Mouse (Mus musculus) hindbrain, embryonic 13.5 days (tissue): ENCODE measurements around the gene Dad1. TPM values are rescaled to one million over a fixed set of nuclear protein-coding genes. Genes with fewer than 3 reads are reported as not detected.

ENCODE experiments used
- ATAC-seq: fragments of 200-750 bp; cut with Nextera tagmentation; 2 replicates; pipeline ENCODE4 v1.8.0; 2017; ENCODE audit warnings: moderate TSS enrichment; ENCODE audit not compliant: low FRiP score
- H3K27ac ChIP-seq: fragments of 300-500 bp; sonication (generic); 2 replicates; pipeline ENCODE4 v1.5.1; 2015; ENCODE audit warnings: inconsistent platforms, mild to moderate bottlenecking, moderate library complexity
- H3K27me3 ChIP-seq: fragments of 300-500 bp; sonication (generic); 2 replicates; pipeline ENCODE4 v1.6.1; 2015; ENCODE audit warnings: mild to moderate bottlenecking, inconsistent platforms
- H3K36me3 ChIP-seq: fragments of 300-500 bp; sonication (generic); 2 replicates; pipeline ENCODE4 v1.6.1; 2015; ENCODE audit warnings: mild to moderate bottlenecking, inconsistent platforms
- H3K4me1 ChIP-seq: fragments of 300-500 bp; sonication (generic); replicated peaks from 2 replicates; pipeline ENCODE4 v1.6.1; 2015; ENCODE audit warnings: inconsistent platforms
- H3K4me2 ChIP-seq: fragments of 300-500 bp; sonication (generic); 2 replicates; pipeline ENCODE4 v1.6.1; 2015; ENCODE audit warnings: inconsistent platforms, mild to moderate bottlenecking, moderate library complexity
- H3K4me3 ChIP-seq: fragments of 300-500 bp; sonication (generic); 2 replicates; pipeline ENCODE4 v1.5.1; 2015; ENCODE audit warnings: mild to moderate bottlenecking, inconsistent platforms
- H3K9ac ChIP-seq: fragments of 300-500 bp; sonication (generic); 2 replicates; pipeline ENCODE4 v1.6.1; 2015; ENCODE audit warnings: mild to moderate bottlenecking, inconsistent platforms
- H3K9me3 ChIP-seq: fragments of 300-500 bp; sonication (generic); 2 replicates; pipeline ENCODE4 v1.6.1; 2016; ENCODE audit warnings: inconsistent platforms
- WGBS: fragments of 180-500 bp; shearing (Covaris S2); methylation state at CpG from one replicate; pipeline ENCODE4 v1.1.7; 2015; 5-methylcytosine and 5-hydroxymethylcytosine counted together
- polyA plus RNA-seq: library from polyadenylated mRNA; unstranded; fragments of >200 nt; fragmentation: Nextera tagmentation; extraction: Ambion mirVana; gene quantifications from 2 replicates; pipeline ENCODE4 v1.2.1, GENCODE M21; 2015

Dad1 gene
- polyA plus RNA-seq, 1 experiment from 2014 or later = 348 TPM

- no peaks in the 10 kb centered on the region for H3K36me3 ChIP-seq
- 79% methylated on average over 5 of the region's 5 CpGs for WGBS
- H3K4me2 ChIP-seq = no peak overlapping the region
- H3K4me1 ChIP-seq = peaks cover 3% of the 10 kb centered on the region
- H3K9ac ChIP-seq = no peak overlapping the region
- H3K4me3 ChIP-seq = no peak overlapping the region
- no peaks in the 10 kb centered on the region for H3K27me3 ChIP-seq
- no peak for ATAC-seq
- no peaks in the 10 kb centered on the region for H3K9me3 ChIP-seq
- H3K27ac ChIP-seq = no peak overlapping the region
These were observed 44.0 kb downstream of the Dad1 start for GRCm38 (mm10) chr14:54209932-54210331.

- H3K4me2 ChIP-seq = no peak overlapping the region
- H3K36me3 ChIP-seq = no peaks in the 10 kb centered on the region
- WGBS = 75% methylated on average over 6 of the region's 6 CpGs
- ATAC-seq = no peak
- H3K9me3 ChIP-seq = no peaks in the 10 kb centered on the region
- H3K27ac ChIP-seq = no peak overlapping the region
- peaks cover 3% of the 10 kb centered on the region; the same call in 1 of the 2 replicates for H3K4me1 ChIP-seq
- no peaks in the 10 kb centered on the region for H3K27me3 ChIP-seq
- H3K4me3 ChIP-seq = no peak overlapping the region
- no peak overlapping the region for H3K9ac ChIP-seq
These were observed 45.2 kb downstream of the Dad1 start for GRCm38 (mm10) chr14:54208741-54209140.

DNA sequence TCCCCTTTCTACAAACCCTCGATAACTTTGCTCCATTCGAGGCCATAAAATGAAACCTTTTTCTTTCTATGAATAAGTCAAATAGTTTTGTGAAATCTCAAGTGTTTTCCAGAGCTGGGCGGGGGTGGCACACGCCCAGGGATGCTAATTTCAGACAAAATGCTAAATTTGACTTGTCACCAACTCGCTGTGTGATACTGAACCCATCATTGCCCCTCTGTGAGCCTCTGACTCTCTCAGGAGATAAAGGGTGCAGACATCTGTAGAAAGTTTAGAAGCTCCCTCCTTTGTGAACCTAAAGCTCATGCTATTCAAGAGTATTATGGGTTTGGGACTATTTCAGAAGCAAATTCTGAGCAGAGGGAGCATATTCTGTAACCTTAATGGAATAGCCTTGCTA, 46.0 kb downstream of the Dad1 start:
- H3K9ac ChIP-seq = no peak overlapping the region
- H3K27ac ChIP-seq = no peak overlapping the region
- no peak for ATAC-seq
- H3K4me3 ChIP-seq = no peak overlapping the region
- no peaks in the 10 kb centered on the region for H3K36me3 ChIP-seq
- H3K4me2 ChIP-seq = no peak overlapping the region
- 90% methylated on average over 5 of the region's 5 CpGs for WGBS
- peaks cover 3% of the 10 kb centered on the region; the same call in 1 of the 2 replicates for H3K4me1 ChIP-seq
- H3K27me3 ChIP-seq = no peaks in the 10 kb centered on the region
- no peaks in the 10 kb centered on the region for H3K9me3 ChIP-seq

DNA sequence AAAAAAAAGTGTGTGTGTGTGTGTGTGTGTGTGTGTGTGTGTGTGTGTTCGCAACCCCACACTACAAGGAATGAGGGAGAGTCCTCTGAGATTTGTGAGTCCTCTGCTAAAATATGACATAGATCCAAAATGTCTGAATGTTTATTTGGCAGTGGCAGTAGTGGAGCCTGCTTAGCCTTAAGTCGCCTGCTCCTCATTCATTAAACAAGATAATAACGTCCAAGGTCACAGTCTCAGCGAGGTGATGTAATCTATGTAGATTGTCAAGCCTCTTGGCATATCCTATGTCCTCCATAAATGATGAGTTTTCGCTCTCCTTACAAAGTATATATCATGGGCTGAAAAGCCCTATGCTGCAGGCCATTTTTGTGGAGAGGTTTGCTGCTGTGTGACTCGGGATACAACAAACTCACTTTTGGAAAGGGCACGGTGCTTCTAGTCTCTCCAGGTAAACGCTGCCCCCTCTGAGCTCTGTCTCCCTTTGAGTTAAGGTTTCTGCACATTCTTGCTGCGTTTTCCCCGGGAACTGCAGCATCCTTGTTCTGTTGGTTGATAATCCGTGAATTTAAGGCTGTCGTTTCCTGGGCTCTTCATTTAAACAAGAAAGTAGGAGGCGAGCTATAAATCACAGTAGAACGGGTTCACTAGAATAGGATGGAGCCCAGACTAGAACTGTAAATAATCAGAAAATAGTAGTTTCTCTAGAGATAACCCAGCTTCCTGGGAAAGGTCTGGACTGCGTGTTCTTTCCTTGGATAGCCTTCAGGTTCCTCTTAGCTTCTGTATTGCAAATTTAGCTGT, 47.0 kb downstream of the Dad1 start:
- H3K4me2 ChIP-seq = no peak overlapping the region
- ATAC-seq = no peak
- no peaks in the 10 kb centered on the region for H3K9me3 ChIP-seq
- no peaks in the 10 kb centered on the region for H3K27me3 ChIP-seq
- peaks cover 3% of the 10 kb centered on the region; the same call in 1 of the 2 replicates for H3K4me1 ChIP-seq
- H3K4me3 ChIP-seq = no peak overlapping the region
- no peak overlapping the region for H3K9ac ChIP-seq
- WGBS = 75% methylated on average over 15 of the region's 15 CpGs
- no peak overlapping the region for H3K27ac ChIP-seq
- H3K36me3 ChIP-seq = no peaks in the 10 kb centered on the region

DNA sequence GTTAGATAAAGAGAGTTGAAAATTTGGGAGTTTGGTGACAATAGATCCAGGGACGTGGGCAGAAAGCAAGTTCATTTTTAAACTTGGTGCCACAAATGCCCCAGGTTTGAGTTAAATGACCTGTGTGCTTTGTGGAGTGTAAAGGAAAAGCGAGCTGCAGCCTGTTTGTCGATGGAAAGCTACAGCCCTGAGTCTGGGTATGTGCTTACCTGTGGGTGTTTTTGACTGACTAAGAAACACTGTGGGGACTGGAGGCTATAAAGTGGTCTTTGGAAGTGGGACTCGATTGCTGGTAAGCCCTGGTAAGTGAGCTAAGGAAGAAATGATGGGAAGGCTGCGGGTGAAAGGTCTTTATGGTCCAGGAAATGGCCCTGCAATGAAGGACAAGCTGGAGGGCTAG, 47.6 kb downstream of the Dad1 start:
- Histone ChIP-seq H3K4me1 (peaks cover 3% of the 10 kb centered on the region; the same call in 1 of the 2 replicates), H3K4me2 (no peak overlapping the region), H3K27me3 (no peaks in the 10 kb centered on the region), H3K9me3 (no peaks in the 10 kb centered on the region), H3K27ac (no peak overlapping the region), H3K36me3 (no peaks in the 10 kb centered on the region), H3K4me3 (no peak overlapping the region), H3K9ac (no peak overlapping the region)
- no peak for ATAC-seq
- WGBS = 93% methylated on average over 5 of the region's 5 CpGs

- Histone ChIP-seq H3K4me1 (peaks cover 3% of the 10 kb centered on the region; the same call in 1 of the 2 replicates), H3K9me3 (no peaks in the 10 kb centered on the region), H3K4me3 (no peak overlapping the region), H3K9ac (no peak overlapping the region), H3K36me3 (no peaks in the 10 kb centered on the region), H3K4me2 (no peak overlapping the region), H3K27me3 (no peaks in the 10 kb centered on the region), H3K27ac (no peak overlapping the region)
- no peak for ATAC-seq
- 59% methylated on average over 6 of the region's 6 CpGs for WGBS
These were observed 48.0 kb downstream of the Dad1 start for GRCm38 (mm10) chr14:54205904-54206303.

DNA sequence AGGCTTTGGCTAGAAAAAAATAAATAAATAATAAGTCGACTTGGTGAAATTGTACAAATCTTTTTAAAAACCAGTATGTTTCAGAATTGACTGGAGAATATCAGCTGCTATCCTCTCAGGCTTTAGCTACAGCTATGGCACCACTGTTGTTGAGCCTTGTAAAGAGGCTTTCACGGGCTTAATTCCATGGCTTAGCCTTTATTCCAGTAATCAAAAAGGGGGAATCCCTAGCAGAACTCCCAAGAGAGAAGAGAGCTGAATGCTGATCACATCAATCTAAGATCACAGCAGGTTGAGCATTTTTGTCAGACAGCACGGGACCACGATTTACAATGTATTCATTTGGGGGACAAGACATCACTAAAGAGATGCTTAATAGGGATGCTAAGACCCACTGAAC, 49.1 kb downstream of the Dad1 start:
- Histone ChIP-seq H3K27me3 (no peaks in the 10 kb centered on the region), H3K36me3 (no peaks in the 10 kb centered on the region), H3K9me3 (no peaks in the 10 kb centered on the region), H3K4me3 (no peak overlapping the region), H3K4me2 (no peak overlapping the region), H3K27ac (no peak overlapping the region), H3K9ac (no peak overlapping the region), H3K4me1 (peaks cover 3% of the 10 kb centered on the region; the same call in 1 of the 2 replicates)
- WGBS = 49% methylated on average over 4 of the region's 4 CpGs
- ATAC-seq = no peak

DNA sequence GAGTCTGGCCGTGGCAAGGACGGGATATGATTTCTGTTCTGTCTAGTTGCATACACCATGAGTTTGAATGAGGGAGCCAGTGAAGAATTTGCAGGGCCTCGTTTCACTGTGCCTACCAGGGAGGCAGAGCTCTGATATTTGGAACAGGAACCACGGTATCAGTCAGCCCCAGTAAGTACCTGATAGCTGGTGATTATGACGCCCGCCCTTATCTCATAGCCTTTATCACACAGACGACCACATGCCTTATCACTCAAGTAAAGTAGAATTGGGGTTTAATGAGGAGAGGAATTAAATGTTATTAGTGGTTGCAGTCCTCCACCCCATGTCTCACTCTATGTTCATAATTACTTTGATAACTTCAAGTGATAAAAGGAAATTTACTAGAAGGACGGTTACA, 49.6 kb downstream of the Dad1 start:
- no peaks in the 10 kb centered on the region for H3K36me3 ChIP-seq
- 84% methylated on average over 8 of the region's 8 CpGs for WGBS

GRCm38 (mm10) chr14:54203776-54204175, 50.1 kb downstream of the Dad1 start:
- ATAC-seq = no peak
- WGBS = 89% methylated on average over 10 of the region's 10 CpGs
- H3K27me3 ChIP-seq = no peaks in the 10 kb centered on the region

More for the DNA sequence above, 49.6 kb downstream of the Dad1 start:
- Histone ChIP-seq H3K9ac (no peak overlapping the region), H3K9me3 (no peaks in the 10 kb centered on the region), H3K4me2 (no peak overlapping the region), H3K4me1 (peaks cover 3% of the 10 kb centered on the region; the same call in 1 of the 2 replicates), H3K4me3 (no peak overlapping the region), H3K27ac (no peak overlapping the region), H3K27me3 (no peaks in the 10 kb centered on the region)
- ATAC-seq = no peak

DNA sequence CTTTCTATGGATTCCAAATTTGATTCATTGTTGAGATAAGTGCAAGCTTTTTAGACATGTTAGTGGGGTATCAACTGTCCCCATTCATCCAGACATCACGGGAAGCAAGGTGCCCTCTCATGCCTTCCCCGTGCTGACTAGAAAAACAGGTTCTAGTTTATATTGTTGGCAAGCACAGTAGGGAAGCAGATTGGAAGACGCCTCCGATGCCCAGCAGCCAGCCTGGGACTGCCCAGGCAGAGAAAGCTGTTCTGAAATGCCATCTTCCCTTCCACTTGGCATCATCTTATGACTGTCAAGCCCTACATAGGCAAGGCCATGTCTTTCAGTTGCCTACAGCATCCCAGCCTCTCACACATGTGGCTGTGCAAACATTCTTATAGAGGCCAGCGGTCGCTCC, 50.7 kb downstream of the Dad1 start:
- Histone ChIP-seq H3K27ac (no peak overlapping the region), H3K9ac (no peak overlapping the region), H3K4me3 (no peak overlapping the region), H3K36me3 (no peaks in the 10 kb centered on the region), H3K9me3 (no peaks in the 10 kb centered on the region), H3K27me3 (no peaks in the 10 kb centered on the region), H3K4me1 (peaks cover 3% of the 10 kb centered on the region; the same call in 1 of the 2 replicates), H3K4me2 (no peak overlapping the region)
- no peak for ATAC-seq
- 89% methylated on average over 6 of the region's 6 CpGs for WGBS

More at GRCm38 (mm10) chr14:54203776-54204175, 50.1 kb downstream of the Dad1 start:
- H3K4me2 ChIP-seq = no peak overlapping the region
- H3K4me3 ChIP-seq = no peak overlapping the region
- H3K27ac ChIP-seq = no peak overlapping the region
- no peaks in the 10 kb centered on the region for H3K9me3 ChIP-seq
- H3K9ac ChIP-seq = no peak overlapping the region
- no peaks in the 10 kb centered on the region for H3K36me3 ChIP-seq
- peaks cover 3% of the 10 kb centered on the region; the same call in 1 of the 2 replicates for H3K4me1 ChIP-seq

DNA sequence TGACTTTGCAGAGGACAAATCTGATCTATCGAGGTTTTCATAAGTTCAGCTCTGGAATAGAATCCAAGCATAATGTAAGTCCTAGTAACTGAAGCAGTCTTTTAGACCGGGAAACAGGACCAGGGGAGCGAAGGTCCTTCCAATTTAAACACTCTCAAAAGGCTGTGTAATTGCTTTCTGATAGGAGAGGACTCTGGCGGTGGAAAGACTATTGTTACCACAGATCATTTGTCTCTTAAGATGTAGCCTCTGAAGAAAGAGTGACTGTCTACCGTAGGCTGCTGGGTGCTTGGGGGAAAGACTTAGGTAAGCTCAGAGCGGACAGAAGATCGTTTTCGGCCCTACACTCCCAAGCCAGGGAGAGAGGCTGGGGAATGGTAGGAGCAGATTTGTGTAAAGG, 53.5 kb downstream of the Dad1 start:
- 61% methylated on average over 8 of the region's 8 CpGs for WGBS
- H3K9ac ChIP-seq = no peak overlapping the region
- H3K27me3 ChIP-seq = no peaks in the 10 kb centered on the region
- no peak for ATAC-seq
- no peak overlapping the region for H3K4me2 ChIP-seq
- no peak overlapping the region for H3K27ac ChIP-seq
- H3K9me3 ChIP-seq = no peaks in the 10 kb centered on the region
- no peak overlapping the region for H3K4me3 ChIP-seq
- no peaks in the 10 kb centered on the region for H3K36me3 ChIP-seq
- H3K4me1 ChIP-seq = peaks cover 8% of the 10 kb centered on the region

DNA sequence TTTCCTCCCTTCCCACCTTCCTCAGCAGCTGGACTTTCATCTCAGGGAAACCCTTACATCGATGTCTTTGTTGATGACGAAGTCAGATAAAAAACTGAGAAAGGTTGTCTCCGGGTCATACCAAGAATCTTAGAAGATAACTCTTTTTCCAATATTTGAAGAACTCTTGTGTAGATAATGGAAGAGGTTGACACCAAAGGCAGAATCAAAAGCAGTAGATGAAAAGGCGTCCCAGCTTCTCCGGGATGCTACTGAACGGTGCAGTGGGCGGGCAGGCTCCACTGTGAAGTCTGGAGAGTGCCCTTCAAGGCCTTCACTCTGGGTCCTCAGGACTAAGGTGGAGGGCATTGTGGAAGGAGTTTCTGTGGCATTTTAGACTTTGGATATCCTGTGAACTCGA, 54.2 kb downstream of the Dad1 start:
- ATAC-seq = no peak
- H3K36me3 ChIP-seq = no peaks in the 10 kb centered on the region
- 88% methylated on average over 8 of the region's 8 CpGs for WGBS

DNA sequence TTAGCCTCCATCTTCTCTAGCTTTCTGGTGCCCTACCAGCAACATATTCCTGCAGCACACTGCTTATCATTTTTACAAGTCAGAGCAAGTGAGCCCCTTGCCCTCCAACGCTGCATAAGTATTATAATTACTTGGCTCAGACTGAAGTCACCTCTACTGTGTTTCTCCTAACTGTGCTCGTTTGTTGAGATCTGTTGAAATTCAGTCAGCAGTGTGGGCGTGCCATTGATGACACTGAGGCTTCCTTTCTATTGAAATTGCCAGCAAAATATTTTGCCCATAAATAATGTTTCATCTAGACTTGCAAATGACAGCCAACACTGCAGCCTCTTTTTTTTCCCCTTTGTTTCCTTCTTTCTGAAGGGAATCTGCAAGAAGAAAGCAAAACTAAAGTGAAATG, 56.2 kb downstream of the Dad1 start:
- no peaks in the 10 kb centered on the region for H3K9me3 ChIP-seq
- no peaks in the 10 kb centered on the region for H3K36me3 ChIP-seq
- H3K4me2 ChIP-seq = no peak overlapping the region
- 70% methylated on average over 3 of the region's 3 CpGs for WGBS
- no peak overlapping the region for H3K4me3 ChIP-seq
- no peaks in the 10 kb centered on the region for H3K27me3 ChIP-seq
- ATAC-seq = no peak
- H3K4me1 ChIP-seq = peaks cover 24% of the 10 kb centered on the region
- H3K9ac ChIP-seq = no peak overlapping the region
- no peak overlapping the region for H3K27ac ChIP-seq

More for the DNA sequence above, 54.2 kb downstream of the Dad1 start:
- no peaks in the 10 kb centered on the region for H3K9me3 ChIP-seq
- no peak overlapping the region for H3K27ac ChIP-seq
- H3K4me2 ChIP-seq = no peak overlapping the region
- peaks cover 11% of the 10 kb centered on the region for H3K4me1 ChIP-seq
- H3K27me3 ChIP-seq = no peaks in the 10 kb centered on the region
- no peak overlapping the region for H3K4me3 ChIP-seq
- no peak overlapping the region for H3K9ac ChIP-seq
